Mouse (Mus musculus): Measurements from ENCODE around the gene Txlnb. TPM values are rescaled to one million over a fixed set of nuclear protein-coding genes. Genes with fewer than 3 reads are reported as not detected.
"Not testable (repeated sequence)": the region's sequence is repeated elsewhere in the genome, so short reads cannot be mapped to it uniquely, and the experiment has no call there.

Gene Txlnb
- 0.91 and 0.96 TPM in 2 replicates for polyA plus RNA-seq (2015; fragmentation: Nextera tagmentation; extraction: Ambion mirVana)

DNA sequence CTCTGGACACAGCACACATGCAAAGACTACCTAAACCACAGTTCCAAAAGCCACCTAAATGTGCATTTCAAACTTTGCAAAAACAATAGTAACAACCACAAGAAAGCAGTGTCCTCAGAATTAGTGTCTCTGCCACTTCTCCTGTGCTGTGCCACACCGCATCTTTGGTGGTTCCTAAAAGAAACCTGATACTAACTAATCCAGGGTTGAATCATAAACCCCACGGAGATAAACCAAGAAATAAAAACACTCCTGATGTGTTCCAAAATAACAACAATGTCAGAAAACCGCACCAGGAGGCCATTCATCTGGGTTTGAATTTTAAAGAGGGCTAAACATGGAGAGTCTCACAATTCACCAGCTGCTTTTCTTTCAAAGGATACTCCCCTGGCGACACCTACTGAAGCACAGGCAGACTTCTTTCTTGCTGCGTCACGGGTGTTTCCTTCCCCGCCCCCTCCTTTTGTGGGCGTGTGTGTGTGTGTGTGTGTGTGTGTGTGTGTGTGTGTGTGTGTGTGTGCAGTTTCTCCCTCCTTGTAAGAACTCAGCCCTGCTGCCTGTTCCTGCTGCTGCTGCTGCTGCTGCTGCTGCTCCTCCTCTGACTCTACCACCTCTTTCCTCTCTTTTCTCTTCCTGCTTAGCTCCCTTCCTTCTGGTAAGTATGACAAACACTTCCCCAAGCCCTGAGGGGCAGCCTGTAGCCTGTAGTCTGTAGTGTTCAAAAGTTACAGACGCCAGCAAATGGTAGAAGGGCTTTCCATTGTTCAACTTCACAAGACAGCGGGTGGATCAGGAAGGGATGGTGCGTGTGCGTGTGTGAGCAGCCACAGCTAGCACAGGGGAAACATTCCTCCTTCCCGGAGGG, at the start of gene Txlnb:
Gene Txlnb (plus strand): TSS at position 460 of the 865 bp plus-strand sequence.
- peak within 1 kb of the TSS; percentile 31 for H3K9ac ChIP-seq
- peak; percentile 90 for ATAC-seq (replicated peaks)
- H3K27ac ChIP-seq: peak within 1 kb of the TSS; percentile 69
- no peaks in the 10 kb centered on the region for H3K27me3 ChIP-seq (replicated peaks)
- H3K4me2 ChIP-seq: peak within 1 kb of the TSS; percentile 51
- H3K4me1 ChIP-seq: peaks cover 14% of the 10 kb centered on the region
- no peaks in the 10 kb centered on the region for H3K9me3 ChIP-seq
- peak within 1 kb of the TSS; percentile 26 for H3K4me3 ChIP-seq
- WGBS: 3% methylated on average over 13 of the region's 13 CpGs
- H3K36me3 ChIP-seq (replicated peaks): no peaks in the 10 kb centered on the region

DNA sequence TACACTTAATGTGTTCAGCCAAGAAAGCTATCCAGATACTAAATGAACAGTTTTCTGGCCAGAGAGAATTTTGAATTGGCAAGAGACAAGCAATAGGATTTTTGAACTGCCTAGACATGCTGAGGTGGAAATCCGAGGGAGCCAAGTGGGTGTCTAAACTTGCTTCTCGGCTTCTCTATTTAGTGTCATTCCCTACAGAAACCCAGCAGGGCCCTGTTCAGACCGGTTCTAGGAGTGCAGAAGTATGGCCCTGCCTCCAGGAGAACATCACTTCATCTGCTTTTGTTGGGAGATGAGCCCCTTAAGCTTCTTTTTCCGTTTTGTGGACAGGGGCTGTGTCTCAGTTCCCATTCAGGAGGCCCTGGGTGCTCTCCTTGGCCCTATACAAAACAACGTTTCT, 43.5 kb upstream of the Txlnb start:
- H3K27me3 ChIP-seq (replicated peaks): no peaks in the 10 kb centered on the region
- no peak overlapping the region for H3K9ac ChIP-seq
- H3K4me1 ChIP-seq: no peaks in the 10 kb centered on the region
- WGBS: 74% methylated on average over 5 of the region's 5 CpGs
- H3K27ac ChIP-seq: no peak overlapping the region
- H3K4me2 ChIP-seq: no peak overlapping the region
- H3K36me3 ChIP-seq (replicated peaks): no peaks in the 10 kb centered on the region
- H3K4me3 ChIP-seq: no peak overlapping the region
- peaks cover 3% of the 10 kb centered on the region; the same call in 1 of the 2 replicates for H3K9me3 ChIP-seq
- ATAC-seq (replicated peaks): no peak

GRCm38 (mm10) chr10:17759772-17760171, 36.3 kb upstream of the Txlnb start:
- H3K27me3 ChIP-seq (replicated peaks): no peaks in the 10 kb centered on the region
- H3K4me1 ChIP-seq: no peaks in the 10 kb centered on the region
- no peak overlapping the region for H3K27ac ChIP-seq
- H3K9me3 ChIP-seq: peaks cover 3% of the 10 kb centered on the region; the same call in 1 of the 2 replicates
- H3K36me3 ChIP-seq (replicated peaks): no peaks in the 10 kb centered on the region
- H3K4me2 ChIP-seq: no peak overlapping the region
- no peak overlapping the region for H3K4me3 ChIP-seq
- ATAC-seq (replicated peaks): no peak
- no peak overlapping the region for H3K9ac ChIP-seq
- WGBS: 92% methylated on average over 3 of the region's 3 CpGs

GRCm38 (mm10) chr10:17760750-17761613, 35.0 kb upstream of the Txlnb start:
- 77% methylated on average over 9 of the region's 9 CpGs for WGBS
- Histone ChIP-seq H3K27me3 (replicated peaks) (no peaks in the 10 kb centered on the region), H3K27ac (no peak overlapping the region), H3K9me3 (no peaks in the 10 kb centered on the region), H3K9ac (no peak overlapping the region), H3K4me3 (no peak overlapping the region), H3K4me1 (no peaks in the 10 kb centered on the region), H3K4me2 (no peak overlapping the region), H3K36me3 (replicated peaks) (no peaks in the 10 kb centered on the region)
- ATAC-seq (replicated peaks): no peak

DNA sequence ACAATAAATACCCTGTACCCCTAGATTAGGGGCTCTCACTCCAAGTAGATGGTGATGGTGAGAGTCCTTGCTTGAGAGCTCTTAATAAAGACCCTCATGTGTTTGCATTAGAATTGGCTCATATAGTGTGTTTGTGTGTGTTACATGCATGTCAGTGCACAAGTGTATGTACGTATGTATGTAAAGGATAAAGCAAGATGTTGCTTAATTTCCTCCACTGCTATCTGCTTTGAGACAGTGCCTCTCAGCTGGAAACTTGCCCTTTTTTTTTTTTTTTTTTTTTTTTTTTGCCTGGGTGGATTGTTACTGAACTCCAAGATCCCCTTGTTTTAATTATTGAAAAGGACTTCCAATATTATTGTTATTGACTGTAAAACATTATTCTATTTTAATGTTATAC, 34.4 kb upstream of the Txlnb start:
- H3K27me3 ChIP-seq (replicated peaks): no peaks in the 10 kb centered on the region
- 92% methylated on average over 1 of the region's 1 CpGs for WGBS
- no peak for ATAC-seq (replicated peaks)

GRCm38 (mm10) chr10:17762946-17763345, 33.1 kb upstream of the Txlnb start:
- H3K9me3 ChIP-seq: no peaks in the 10 kb centered on the region
- H3K27ac ChIP-seq: no peak overlapping the region
- WGBS: 96% methylated on average over 8 of the region's 8 CpGs
- no peak overlapping the region for H3K4me3 ChIP-seq
- H3K4me2 ChIP-seq: no peak overlapping the region
- no peaks in the 10 kb centered on the region for H3K36me3 ChIP-seq (replicated peaks)
- ATAC-seq (replicated peaks): no peak
- H3K27me3 ChIP-seq (replicated peaks): no peaks in the 10 kb centered on the region
- no peak overlapping the region for H3K9ac ChIP-seq
- no peaks in the 10 kb centered on the region for H3K4me1 ChIP-seq

More for the DNA sequence above, 34.4 kb upstream of the Txlnb start:
- no peak overlapping the region for H3K4me2 ChIP-seq
- no peaks in the 10 kb centered on the region for H3K9me3 ChIP-seq
- no peak overlapping the region for H3K9ac ChIP-seq
- H3K36me3 ChIP-seq (replicated peaks): no peaks in the 10 kb centered on the region
- H3K4me3 ChIP-seq: no peak overlapping the region
- H3K27ac ChIP-seq: no peak overlapping the region
- H3K4me1 ChIP-seq: no peaks in the 10 kb centered on the region

DNA sequence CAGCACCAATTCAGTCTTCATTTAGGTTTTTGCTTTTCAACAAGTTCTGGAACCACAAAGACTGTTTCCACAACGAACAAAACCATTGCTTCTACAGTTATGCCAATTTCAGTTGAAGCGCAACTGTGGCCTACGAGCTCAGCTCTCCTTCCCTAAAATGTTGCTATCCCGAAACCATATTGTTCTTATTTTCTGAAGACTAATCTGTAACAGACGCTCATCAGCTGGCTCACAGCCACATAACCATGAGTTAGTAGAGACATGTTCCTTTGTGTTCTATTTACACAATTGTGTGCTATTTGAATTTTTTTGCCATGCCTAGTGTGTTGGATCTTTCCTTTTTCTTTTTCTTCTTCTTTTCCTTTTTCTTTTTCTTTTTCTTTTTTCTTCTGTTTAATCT, 26.2 kb upstream of the Txlnb start:
- Histone ChIP-seq H3K9ac (no peak overlapping the region), H3K9me3 (no peaks in the 10 kb centered on the region), H3K27ac (no peak overlapping the region), H3K27me3 (replicated peaks) (no peaks in the 10 kb centered on the region), H3K4me3 (no peak overlapping the region), H3K36me3 (replicated peaks) (no peaks in the 10 kb centered on the region), H3K4me2 (no peak overlapping the region), H3K4me1 (no peaks in the 10 kb centered on the region)
- WGBS: 81% methylated on average over 5 of the region's 5 CpGs
- ATAC-seq (replicated peaks): no peak

- Histone ChIP-seq H3K27ac (no peak overlapping the region), H3K4me1 (no peaks in the 10 kb centered on the region), H3K9ac (no peak overlapping the region), H3K36me3 (replicated peaks) (no peaks in the 10 kb centered on the region), H3K4me3 (no peak overlapping the region), H3K27me3 (replicated peaks) (no peaks in the 10 kb centered on the region), H3K4me2 (no peak overlapping the region), H3K9me3 (no peaks in the 10 kb centered on the region)
- ATAC-seq (replicated peaks): no peak
- WGBS: 90% methylated on average over 10 of the region's 10 CpGs
Measured at GRCm38 (mm10) chr10:17772364-17772763, 23.7 kb upstream of the Txlnb start.

- Histone ChIP-seq H3K27ac (no peak overlapping the region), H3K27me3 (replicated peaks) (no peaks in the 10 kb centered on the region), H3K36me3 (replicated peaks) (no peaks in the 10 kb centered on the region), H3K4me3 (no peak overlapping the region), H3K4me1 (no peaks in the 10 kb centered on the region), H3K9me3 (no peaks in the 10 kb centered on the region), H3K9ac (no peak overlapping the region), H3K4me2 (no peak overlapping the region)
- no peak for ATAC-seq (replicated peaks)
- WGBS: 87% methylated on average over 3 of the region's 3 CpGs
Measured at GRCm38 (mm10) chr10:17774366-17774765, 21.7 kb upstream of the Txlnb start.

- Histone ChIP-seq H3K27ac (no peak overlapping the region), H3K4me2 (no peak overlapping the region), H3K27me3 (replicated peaks) (no peaks in the 10 kb centered on the region), H3K9ac (no peak overlapping the region), H3K4me3 (no peak overlapping the region), H3K36me3 (replicated peaks) (no peaks in the 10 kb centered on the region), H3K9me3 (no peaks in the 10 kb centered on the region), H3K4me1 (no peaks in the 10 kb centered on the region)
- no peak for ATAC-seq (replicated peaks)
- WGBS: 86% methylated on average over 4 of the region's 4 CpGs
Measured at GRCm38 (mm10) chr10:17775079-17775478, 20.9 kb upstream of the Txlnb start.

- not testable (repeated sequence) for ATAC-seq (replicated peaks)
- WGBS: 75% methylated on average over 4 of the region's 4 CpGs
Measured at GRCm38 (mm10) chr10:17776684-17777083, 19.3 kb upstream of the Txlnb start.

GRCm38 (mm10) chr10:17786771-17787170, 9.3 kb upstream of the Txlnb start:
- Histone ChIP-seq H3K4me2 (no peak overlapping the region), H3K9me3 (no peaks in the 10 kb centered on the region), H3K27ac (no peak overlapping the region), H3K27me3 (replicated peaks) (no peaks in the 10 kb centered on the region), H3K9ac (no peak overlapping the region), H3K36me3 (replicated peaks) (no peaks in the 10 kb centered on the region), H3K4me1 (no peaks in the 10 kb centered on the region), H3K4me3 (no peak overlapping the region)
- no peak for ATAC-seq (replicated peaks)
- whole genome bisulfite sequencing: 88% methylated on average over 3 of the region's 3 CpGs

More at GRCm38 (mm10) chr10:17776684-17777083, 19.3 kb upstream of the Txlnb start:
- not testable (repeated sequence) for H3K9ac ChIP-seq; H3K9me3 ChIP-seq; H3K27me3 ChIP-seq (replicated peaks); H3K27ac ChIP-seq; H3K36me3 ChIP-seq (replicated peaks); H3K4me3 ChIP-seq; H3K4me2 ChIP-seq; H3K4me1 ChIP-seq
